Comparison of ENCODE assay signal across 8 mouse cellular contexts in genomic region chr5:9724287-9724955, GRCm38 (mm10). TPM values are rescaled to one million over a fixed set of nuclear protein-coding genes. Genes with fewer than 3 reads are reported as not detected.
A peak's percentile ranks its signal among the peaks of the same experiment; 100 is the strongest.
DNase-seq lines count a peak whose midpoint lies in the region; ATAC-seq and TF ChIP-seq lines count a peak whose summit lies in the region.

No protein-coding gene starts in this region.

- no peak for TF ChIP-seq POLR2A in cerebellum, adult 2 months (IDR thresholded peaks at IDR 0.05; ENCODE audit: borderline replicate concordance, insufficient read depth, low read length)

- peak; percentile 7 to 16 for DNase-seq in cerebellum, adult 2 months
- no peak for DNase-seq in cerebellum, adult 11 months
- peak; percentile 20 for DNase-seq in left cerebral cortex, postnatal 4 days
- no peak for DNase-seq in kidney, adult 8-10 months
- DNase-seq in adipocyte (ENCODE audit: low spot score) = no peak

- no peaks in the 10 kb centered on the region for H3K27me3 ChIP-seq in cerebellum, adult 2 months (ENCODE audit: control insufficient read depth, insufficient read depth, low read length)
- peaks cover 19% of the 10 kb centered on the region for H3K27me3 ChIP-seq in megakaryocyte, embryonic 14.5 days (replicated peaks)
- H3K27me3 ChIP-seq in stomach, embryonic 14.5 days (ENCODE audit: control insufficient read depth, insufficient read depth, low read length) = no peaks in the 10 kb centered on the region

- TF ChIP-seq CTCF in cerebellum, adult 2 months (IDR thresholded peaks at IDR 0.05; ENCODE audit: borderline replicate concordance, insufficient read depth, low read depth, low read length) = no peak

- H3K9ac ChIP-seq in stomach, embryonic 14.5 days (replicated peaks; ENCODE audit: low read depth, low read length) = no peak overlapping the region

- H3K27ac ChIP-seq in cerebellum, adult 2 months (ENCODE audit: insufficient read depth, low read length) = peak overlapping the region; percentile 22; the same call in 1 of the 2 replicates
- no peak overlapping the region for H3K27ac ChIP-seq in stomach, embryonic 14.5 days (ENCODE audit: low read length)

- peak overlapping the region; percentile 61 for H3K4me3 ChIP-seq in cerebellum, adult 2 months (replicated peaks; ENCODE audit: insufficient read depth, low read depth, low read length)
- H3K4me3 ChIP-seq in megakaryocyte, embryonic 14.5 days (replicated peaks) = peak overlapping the region; percentile 29
- H3K4me3 ChIP-seq in stomach, embryonic 14.5 days (ENCODE audit: low read depth, low read length) = peak overlapping the region; percentile 30

- 10% methylated on average over 13 of the region's 13 CpGs for WGBS in cerebellum, adult 2 months
- 12% methylated on average over 13 of the region's 13 CpGs for WGBS in stomach, embryonic 14.5 days

- intact Hi-C loops in left cerebral cortex, postnatal 4 days (cut with DNase I) = loop anchor here (10.0 kb wide), 1 partner anchor 270 kb away; no protein-coding TSS in a partner anchor

- no peak for ATAC-seq in megakaryocyte, adult 5-6 weeks (ENCODE audit: poor library complexity, severe bottlenecking)
- ATAC-seq in stomach, embryonic 14.5 days (ENCODE audit: insufficient number of reproducible peaks, insufficient read depth, low FRiP score, low read depth) = no peak

- peaks cover 7% of the 10 kb centered on the region; the same call in 1 of the 2 replicates for H3K9me3 ChIP-seq in megakaryocyte, embryonic 14.5 days
- H3K9me3 ChIP-seq in stomach, embryonic 14.5 days (ENCODE audit: control insufficient read depth, low read depth, low read length) = no peaks in the 10 kb centered on the region

- no peaks in the 10 kb centered on the region for H3K4me1 ChIP-seq in cerebellum, adult 2 months (ENCODE audit: control insufficient read depth, insufficient read depth, low read length)
- peaks cover 12% of the 10 kb centered on the region; the same call in 1 of the 2 replicates for H3K4me1 ChIP-seq in megakaryocyte, embryonic 14.5 days
- no peaks in the 10 kb centered on the region for H3K4me1 ChIP-seq in stomach, embryonic 14.5 days (ENCODE audit: control insufficient read depth, insufficient read depth, low read length)

- peak overlapping the region; percentile 72 for H3K4me2 ChIP-seq in stomach, embryonic 14.5 days (replicated peaks; ENCODE audit: low read depth, low read length)

- no peaks in the 10 kb centered on the region for H3K36me3 ChIP-seq in megakaryocyte, embryonic 14.5 days (replicated peaks; ENCODE audit: low read length)
- H3K36me3 ChIP-seq in stomach, embryonic 14.5 days (ENCODE audit: control insufficient read depth, insufficient read depth, low read length) = no peaks in the 10 kb centered on the region

RNA-seq across cellular contexts. Expression of gene Grm3, which starts 0.5 kb away (rescaled TPM):
- 15.9 and 17.7 TPM in 2 replicates for polyA plus RNA-seq in cerebellum, adult 2 months (2012; rRNA removed)
- polyA plus RNA-seq in megakaryocyte, embryonic 14.5 days (2012; ENCODE audit: insufficient read depth, low replicate concordance) = not detected in 2 replicates
- not detected in 2 replicates for total RNA-seq in megakaryocyte, adult 5-6 weeks (2015)
- not detected in 2 replicates for total RNA-seq in megakaryocyte, adult 5-6 weeks (2017)
- 100 to 1,000 TPM; 188 to 216 TPM for total RNA-seq in left cerebral cortex, postnatal 4 days (2021)
- 2.0 and 2.1 TPM in 2 replicates for polyA plus RNA-seq in stomach, embryonic 14.5 days (2014; fragmentation: Nextera tagmentation; extraction: Ambion mirVana)

Comparison
In these comparisons a context has a peak if more than half of its experiments do, and no peak if none do; other contexts are left out.
1. DNase-seq: peak in cerebellum, adult 2 months (2 of 2) and left cerebral cortex, postnatal 4 days (single experiment); none in cerebellum, adult 11 months (single experiment), kidney, adult 8-10 months (0 of 2) and adipocyte (single experiment).
2. Peak in every context shown above with its lines, with median percentiles within 50 percentile points of each other: H3K4me3 ChIP-seq.